Mouse (Mus musculus): ENCODE data around the gene Npb. TPM values are rescaled to one million over a fixed set of nuclear protein-coding genes. Genes with fewer than 3 reads are reported as not detected.
A peak's percentile ranks its signal among the peaks of the same experiment; 100 is the strongest.

Gene Npb
- total RNA-seq, 1 experiment, result 0.94 TPM

GRCm38 (mm10) chr11:120572417-120572751 lies 35.9 kb upstream of the Npb start:
- TF ChIP-seq MAFK (IDR thresholded peaks at IDR 0.05; ENCODE audit: insufficient read depth, low read depth, low read length), result no peak
- no peak for TF ChIP-seq ZNF384 (IDR thresholded peaks at IDR 0.05; ENCODE audit: low read depth, low read length)
- TF ChIP-seq CHD2 (IDR thresholded peaks at IDR 0.05; ENCODE audit: low read depth, low read length), result no peak
- no peaks in the 10 kb centered on the region for H3K9me3 ChIP-seq (ENCODE audit: control insufficient read depth, insufficient read depth, low read depth, low read length)
- peaks cover 1 to 5% of the 10 kb centered on the region in 2 experiments; a peak in 2 of 4 replicates for H3K4me1 ChIP-seq (ENCODE audit: control insufficient read depth in 2 of 2, insufficient read depth in 2 of 2, low read length in 2 of 2, poor library complexity in 1 of 2)
- no peak for DNase-seq (ENCODE audit: low read depth, low spot score)
- H3K4me3 ChIP-seq (ENCODE audit: insufficient read depth in 1 of 2, low read depth in 1 of 2, low read length in 2 of 2, poor library complexity in 1 of 2, severe bottlenecking in 1 of 2), result peak overlapping the region; percentile 76 to 85
- in situ Hi-C loops (cut with MboI; ENCODE audit: low sequenced_read_pairs in 2 of 2, unreplicated experiment in 2 of 2), result no loop called here
- H3K9ac ChIP-seq (ENCODE audit: insufficient read depth, low read depth, low read length, poor library complexity, severe bottlenecking), result peak overlapping the region; percentile 87
- peaks cover 31% of the 10 kb centered on the region for H3K36me3 ChIP-seq (ENCODE audit: control insufficient read depth, insufficient read depth, low read length, poor library complexity, severe bottlenecking)
- H3K27ac ChIP-seq (ENCODE audit: insufficient read depth, low read depth, low read length, poor library complexity, severe bottlenecking), result peak overlapping the region; percentile 55; the same call in 1 of the 2 replicates

GRCm38 (mm10) chr11:120572752-120573584 lies 35.3 kb upstream of the Npb start, which contains the start of gene P4hb:
Gene P4hb (minus strand): TSS chr11:120573253.
- TF ChIP-seq CHD2 (IDR thresholded peaks at IDR 0.05; ENCODE audit: low read depth, low read length) (peak; percentile 60), HCFC1 (IDR thresholded peaks at IDR 0.05; ENCODE audit: borderline replicate concordance, insufficient read depth, low read length) (0 out of 2 replicates have a peak, but pooled peaks have one; percentile 40), ZC3H11A (IDR thresholded peaks at IDR 0.05; ENCODE audit: borderline replicate concordance, low read depth, low read length) (no peak), MAFK (IDR thresholded peaks at IDR 0.05; ENCODE audit: insufficient read depth, low read depth, low read length) (no peak)
- in situ Hi-C loops (cut with MboI; ENCODE audit: low sequenced_read_pairs in 2 of 2, unreplicated experiment in 2 of 2), result no loop called here
- H3K36me3 ChIP-seq (ENCODE audit: control insufficient read depth, insufficient read depth, low read length, poor library complexity, severe bottlenecking), result peaks cover 31% of the 10 kb centered on the region

GRCm38 (mm10) chr11:120573585-120574277 lies 34.5 kb upstream of the Npb start:
- Histone ChIP-seq H3K36me3 (ENCODE audit: control insufficient read depth, insufficient read depth, low read length, poor library complexity, severe bottlenecking) (peaks cover 31% of the 10 kb centered on the region), H3K9ac (ENCODE audit: insufficient read depth, low read depth, low read length, poor library complexity, severe bottlenecking) (peak overlapping the region; percentile 93)

More at GRCm38 (mm10) chr11:120572752-120573584, 35.3 kb upstream of the Npb start, which contains the start of gene P4hb:
- H3K9me3 ChIP-seq (ENCODE audit: control insufficient read depth, insufficient read depth, low read depth, low read length), result no peaks in the 10 kb centered on the region
- H3K9ac ChIP-seq (ENCODE audit: insufficient read depth, low read depth, low read length, poor library complexity, severe bottlenecking), result peak within 1 kb of the TSS; percentile 93
- H3K4me1 ChIP-seq (ENCODE audit: control insufficient read depth in 2 of 2, insufficient read depth in 2 of 2, low read length in 2 of 2, poor library complexity in 1 of 2), result peaks cover 1 to 6% of the 10 kb centered on the region in 2 experiments; a peak in 2 of 4 replicates
- H3K27ac ChIP-seq (ENCODE audit: insufficient read depth, low read depth, low read length, poor library complexity, severe bottlenecking), result peak within 1 kb of the TSS; percentile 87
- peak within 1 kb of the TSS; percentile 76 to 85 for H3K4me3 ChIP-seq (ENCODE audit: insufficient read depth in 1 of 2, low read depth in 1 of 2, low read length in 2 of 2, poor library complexity in 1 of 2, severe bottlenecking in 1 of 2)
- peak; percentile 98 for DNase-seq (ENCODE audit: low read depth, low spot score)

GRCm38 (mm10) chr11:120574278-120574600 lies 34.0 kb upstream of the Npb start:
- in situ Hi-C loops (cut with MboI; ENCODE audit: low sequenced_read_pairs in 2 of 2, unreplicated experiment in 2 of 2), result no loop called here
- DNase-seq (ENCODE audit: low read depth, low spot score), result no peak
- Histone ChIP-seq H3K27ac (ENCODE audit: insufficient read depth, low read depth, low read length, poor library complexity, severe bottlenecking) (no peak overlapping the region), H3K9ac (ENCODE audit: insufficient read depth, low read depth, low read length, poor library complexity, severe bottlenecking) (peak overlapping the region; percentile 48), H3K4me1 (ENCODE audit: control insufficient read depth in 2 of 2, insufficient read depth in 2 of 2, low read length in 2 of 2, poor library complexity in 1 of 2) (peaks cover 1 to 18% of the 10 kb centered on the region in 2 experiments; a peak in 2 of 4 replicates), H3K4me3 (ENCODE audit: insufficient read depth in 1 of 2, low read depth in 1 of 2, low read length in 2 of 2, poor library complexity in 1 of 2, severe bottlenecking in 1 of 2) (peak overlapping the region; percentile 76 to 85), H3K36me3 (ENCODE audit: control insufficient read depth, insufficient read depth, low read length, poor library complexity, severe bottlenecking) (peaks cover 34% of the 10 kb centered on the region), H3K9me3 (ENCODE audit: control insufficient read depth, insufficient read depth, low read depth, low read length) (no peaks in the 10 kb centered on the region)
- TF ChIP-seq ZNF384 (IDR thresholded peaks at IDR 0.05; ENCODE audit: low read depth, low read length) (no peak), ZC3H11A (IDR thresholded peaks at IDR 0.05; ENCODE audit: borderline replicate concordance, low read depth, low read length) (no peak), CHD2 (IDR thresholded peaks at IDR 0.05; ENCODE audit: low read depth, low read length) (no peak), HCFC1 (IDR thresholded peaks at IDR 0.05; ENCODE audit: borderline replicate concordance, insufficient read depth, low read length) (no peak), MAFK (IDR thresholded peaks at IDR 0.05; ENCODE audit: insufficient read depth, low read depth, low read length) (no peak)

More at GRCm38 (mm10) chr11:120573585-120574277, 34.5 kb upstream of the Npb start:
- DNase-seq (ENCODE audit: low read depth, low spot score), result no peak
- no peak for TF ChIP-seq ZC3H11A (IDR thresholded peaks at IDR 0.05; ENCODE audit: borderline replicate concordance, low read depth, low read length)
- no peak for TF ChIP-seq HCFC1 (IDR thresholded peaks at IDR 0.05; ENCODE audit: borderline replicate concordance, insufficient read depth, low read length)
- TF ChIP-seq ZNF384 (IDR thresholded peaks at IDR 0.05; ENCODE audit: low read depth, low read length), result no peak
- no peak for TF ChIP-seq CHD2 (IDR thresholded peaks at IDR 0.05; ENCODE audit: low read depth, low read length)
- no peak for TF ChIP-seq MAFK (IDR thresholded peaks at IDR 0.05; ENCODE audit: insufficient read depth, low read depth, low read length)
- peaks cover 1 to 12% of the 10 kb centered on the region in 2 experiments; a peak in 2 of 4 replicates for H3K4me1 ChIP-seq (ENCODE audit: control insufficient read depth in 2 of 2, insufficient read depth in 2 of 2, low read length in 2 of 2, poor library complexity in 1 of 2)
- in situ Hi-C loops (cut with MboI; ENCODE audit: low sequenced_read_pairs in 2 of 2, unreplicated experiment in 2 of 2), result no loop called here
- peak overlapping the region; percentile 87 for H3K27ac ChIP-seq (ENCODE audit: insufficient read depth, low read depth, low read length, poor library complexity, severe bottlenecking)
- H3K9me3 ChIP-seq (ENCODE audit: control insufficient read depth, insufficient read depth, low read depth, low read length), result no peaks in the 10 kb centered on the region
- H3K4me3 ChIP-seq (ENCODE audit: insufficient read depth in 1 of 2, low read depth in 1 of 2, low read length in 2 of 2, poor library complexity in 1 of 2, severe bottlenecking in 1 of 2), result peak overlapping the region; percentile 76 to 85
